Mouse (Mus musculus): ENCODE data around the gene Mcts2. TPM values are rescaled to one million over a fixed set of nuclear protein-coding genes. Genes with fewer than 3 reads are reported as not detected.
A peak's percentile ranks its signal among the peaks of the same experiment; 100 is the strongest.
"Not testable (repeated sequence)": the region's sequence is repeated elsewhere in the genome, so short reads cannot be mapped to it uniquely, and the experiment has no call there.

The Mcts2 gene
- total and polyA plus RNA-seq, 2 experiments: 3.8 to 8.9 TPM

GRCm38 (mm10) chr2:152653874-152654715 lies 32.7 kb upstream of the Mcts2 start:
- H3K9ac ChIP-seq (ENCODE audit: low read depth, low read length): no peak overlapping the region
- no peaks in the 10 kb centered on the region for H3K4me1 ChIP-seq (ENCODE audit: control insufficient read depth, insufficient read depth, low read length)
- DNase-seq (ENCODE audit: extremely low read depth, low read depth, low spot score): no peak
- H3K27ac ChIP-seq (replicated peaks; ENCODE audit: insufficient read depth, low read depth, low read length): no peak overlapping the region
- H3K36me3 ChIP-seq (ENCODE audit: control insufficient read depth, insufficient read depth, low read length): no peaks in the 10 kb centered on the region
- no peak overlapping the region for H3K4me3 ChIP-seq (ENCODE audit: insufficient read depth, low read depth, low read length)
- TF ChIP-seq CTCF (IDR thresholded peaks at IDR 0.05; ENCODE audit: low read depth, low read length): no peak
- no peak for TF ChIP-seq POLR2A (IDR thresholded peaks at IDR 0.05; ENCODE audit: extremely low read depth, insufficient read depth, low read length)
- 48% methylated on average over 14 of the region's 14 CpGs for WGBS
- H3K79me2 ChIP-seq (ENCODE audit: control insufficient read depth, insufficient read depth, low read length): no peaks in the 10 kb centered on the region
- H3K27me3 ChIP-seq (ENCODE audit: control insufficient read depth, insufficient read depth, low read length): no peaks in the 10 kb centered on the region

GRCm38 (mm10) chr2:152657398-152657797 lies 29.4 kb upstream of the Mcts2 start:
- Histone ChIP-seq H3K9ac (ENCODE audit: low read depth, low read length) (no peak overlapping the region), H3K4me1 (ENCODE audit: control insufficient read depth, insufficient read depth, low read length) (peaks cover 9% of the 10 kb centered on the region), H3K4me3 (ENCODE audit: insufficient read depth, low read depth, low read length) (no peak overlapping the region), H3K27ac (replicated peaks; ENCODE audit: insufficient read depth, low read depth, low read length) (no peak overlapping the region), H3K79me2 (ENCODE audit: control insufficient read depth, insufficient read depth, low read length) (no peaks in the 10 kb centered on the region), H3K36me3 (ENCODE audit: control insufficient read depth, insufficient read depth, low read length) (no peaks in the 10 kb centered on the region), H3K27me3 (ENCODE audit: control insufficient read depth, insufficient read depth, low read length) (no peaks in the 10 kb centered on the region)
- no peak for DNase-seq (ENCODE audit: extremely low read depth, low read depth, low spot score)
- WGBS: 67% methylated on average over 10 of the region's 10 CpGs
- TF ChIP-seq POLR2A (IDR thresholded peaks at IDR 0.05; ENCODE audit: extremely low read depth, insufficient read depth, low read length): no peak
- peak; percentile 65 for TF ChIP-seq CTCF (IDR thresholded peaks at IDR 0.05; ENCODE audit: low read depth, low read length)

GRCm38 (mm10) chr2:152661163-152661562 lies 25.7 kb upstream of the Mcts2 start:
- WGBS: 41% methylated on average over 6 of the region's 6 CpGs

GRCm38 (mm10) chr2:152666191-152666590 lies 20.6 kb upstream of the Mcts2 start:
- H3K4me3 ChIP-seq (ENCODE audit: insufficient read depth, low read depth, low read length); H3K36me3 ChIP-seq (ENCODE audit: control insufficient read depth, insufficient read depth, low read length); H3K9ac ChIP-seq (ENCODE audit: low read depth, low read length); H3K27me3 ChIP-seq (ENCODE audit: control insufficient read depth, insufficient read depth, low read length); H3K27ac ChIP-seq (replicated peaks; ENCODE audit: insufficient read depth, low read depth, low read length): not testable (repeated sequence)
- WGBS: 16% methylated on average over 3 of the region's 3 CpGs
- Histone ChIP-seq H3K4me1 (ENCODE audit: control insufficient read depth, insufficient read depth, low read length) (peaks cover 27% of the 10 kb centered on the region), H3K79me2 (ENCODE audit: control insufficient read depth, insufficient read depth, low read length) (peaks cover 17% of the 10 kb centered on the region)
- DNase-seq (ENCODE audit: extremely low read depth, low read depth, low spot score): peak; percentile 81

More at GRCm38 (mm10) chr2:152661163-152661562, 25.7 kb upstream of the Mcts2 start:
- TF ChIP-seq POLR2A (IDR thresholded peaks at IDR 0.05; ENCODE audit: extremely low read depth, insufficient read depth, low read length) (no peak), CTCF (IDR thresholded peaks at IDR 0.05; ENCODE audit: low read depth, low read length) (no peak)
- Histone ChIP-seq H3K36me3 (ENCODE audit: control insufficient read depth, insufficient read depth, low read length) (no peaks in the 10 kb centered on the region), H3K79me2 (ENCODE audit: control insufficient read depth, insufficient read depth, low read length) (no peaks in the 10 kb centered on the region), H3K27ac (replicated peaks; ENCODE audit: insufficient read depth, low read depth, low read length) (peak overlapping the region; percentile 54), H3K27me3 (ENCODE audit: control insufficient read depth, insufficient read depth, low read length) (no peaks in the 10 kb centered on the region), H3K4me3 (ENCODE audit: insufficient read depth, low read depth, low read length) (no peak overlapping the region; the same call in 1 of the 2 replicates), H3K4me1 (ENCODE audit: control insufficient read depth, insufficient read depth, low read length) (peaks cover 19% of the 10 kb centered on the region), H3K9ac (ENCODE audit: low read depth, low read length) (no peak overlapping the region)
- DNase-seq (ENCODE audit: extremely low read depth, low read depth, low spot score): peak; percentile 85

- peak within 1 kb of the TSS; percentile 73 for H3K27ac ChIP-seq (replicated peaks; ENCODE audit: insufficient read depth, low read depth, low read length)
- H3K79me2 ChIP-seq (ENCODE audit: control insufficient read depth, insufficient read depth, low read length): peaks cover 34% of the 10 kb centered on the region
- H3K9ac ChIP-seq (ENCODE audit: low read depth, low read length): peak within 1 kb of the TSS; percentile 94
- peak within 1 kb of the TSS; percentile 82 for H3K4me3 ChIP-seq (ENCODE audit: insufficient read depth, low read depth, low read length)
- H3K36me3 ChIP-seq (ENCODE audit: control insufficient read depth, insufficient read depth, low read length): no peaks in the 10 kb centered on the region
- peaks cover 27% of the 10 kb centered on the region for H3K4me1 ChIP-seq (ENCODE audit: control insufficient read depth, insufficient read depth, low read length)
- 0% methylated on average over 35 of the region's 35 CpGs for WGBS
- TF ChIP-seq POLR2A (IDR thresholded peaks at IDR 0.05; ENCODE audit: extremely low read depth, insufficient read depth, low read length) (peak; percentile 92), CTCF (IDR thresholded peaks at IDR 0.05; ENCODE audit: low read depth, low read length) (peak; percentile 97)
- DNase-seq (ENCODE audit: extremely low read depth, low read depth, low spot score): peak; percentile 78
- no peaks in the 10 kb centered on the region for H3K27me3 ChIP-seq (ENCODE audit: control insufficient read depth, insufficient read depth, low read length)
These were observed 17.6 kb upstream of the Mcts2 start, which contains the start of gene H13 for GRCm38 (mm10) chr2:152669256-152669638. Gene H13 (plus strand): TSS chr2:152669461.
